Mouse (Mus musculus) gastrocnemius, adult 8-10 months (tissue): Measurements from ENCODE around the gene Zfpl1. TPM values are rescaled to one million over a fixed set of nuclear protein-coding genes. Genes with fewer than 3 reads are reported as not detected.

Source experiments
- DNase-seq, 2 experiments: peaks; one replicate each; pipeline ENCODE4 v3.0.0; 2022; ENCODE audit warnings: low spot score in 2 of 2
- total RNA-seq, 4 experiments: library from RNA; stranded (reverse); gene quantifications; 2 replicates each; pipeline ENCODE4 v1.2.4; 2022

The Zfpl1 gene
- total RNA-seq, 4 experiments from 2014 or later, result 11.0 to 15.0 (median 11.7) TPM

- DNase-seq, result no peak
Observed at GRCm38 (mm10) chr19:6101186-6101585, 16.4 kb upstream of the Zfpl1 start.

DNA sequence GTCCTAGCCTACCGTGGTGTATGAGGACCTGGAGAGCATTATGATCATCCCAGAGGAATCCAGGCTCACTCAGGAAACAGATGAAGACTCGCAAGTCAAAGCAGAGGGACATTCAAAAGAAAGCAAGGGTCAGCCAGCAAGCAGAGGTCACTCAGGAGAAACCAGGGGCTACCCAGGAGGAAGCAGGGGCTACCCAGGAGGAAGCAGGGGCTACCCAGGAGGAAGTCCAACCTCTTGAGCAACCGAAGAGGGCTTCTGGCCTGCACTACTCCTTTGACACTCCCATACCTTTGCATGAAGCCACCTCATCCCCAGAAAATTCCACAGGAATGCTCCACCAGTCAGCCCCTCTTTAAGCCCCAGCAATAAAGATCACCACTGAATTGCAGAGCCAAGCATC is 13.1 kb upstream of the Zfpl1 start:
- DNase-seq, result no peak

DNA sequence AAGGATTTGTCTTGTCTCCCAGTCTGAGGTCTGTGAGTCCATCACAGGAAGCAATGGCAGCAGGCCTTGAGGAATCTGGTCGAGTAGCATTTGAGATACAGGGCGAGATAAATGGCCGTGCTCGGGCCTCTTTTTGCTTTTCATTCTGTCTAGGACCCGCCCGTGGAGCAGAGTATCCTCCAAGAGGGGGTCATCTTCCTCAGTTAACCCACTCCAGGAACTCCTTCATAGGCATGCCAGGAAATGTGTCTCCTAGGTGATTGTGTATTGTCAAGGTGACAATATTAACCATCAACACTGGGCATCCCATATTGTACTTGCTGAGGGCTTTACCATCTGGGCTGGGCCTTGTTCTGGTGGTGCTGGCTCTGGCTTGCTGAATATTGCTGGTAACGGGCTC is 9.4 kb upstream of the Zfpl1 start, which contains the start of gene AC131692.1:
TSS of gene AC131692.1 (plus strand) at position 301 of the 400 bp plus-strand sequence.
- no peak for DNase-seq

GRCm38 (mm10) chr19:6088841-6089240 is 4.1 kb upstream of the Zfpl1 start:
- DNase-seq, result no peak

DNA sequence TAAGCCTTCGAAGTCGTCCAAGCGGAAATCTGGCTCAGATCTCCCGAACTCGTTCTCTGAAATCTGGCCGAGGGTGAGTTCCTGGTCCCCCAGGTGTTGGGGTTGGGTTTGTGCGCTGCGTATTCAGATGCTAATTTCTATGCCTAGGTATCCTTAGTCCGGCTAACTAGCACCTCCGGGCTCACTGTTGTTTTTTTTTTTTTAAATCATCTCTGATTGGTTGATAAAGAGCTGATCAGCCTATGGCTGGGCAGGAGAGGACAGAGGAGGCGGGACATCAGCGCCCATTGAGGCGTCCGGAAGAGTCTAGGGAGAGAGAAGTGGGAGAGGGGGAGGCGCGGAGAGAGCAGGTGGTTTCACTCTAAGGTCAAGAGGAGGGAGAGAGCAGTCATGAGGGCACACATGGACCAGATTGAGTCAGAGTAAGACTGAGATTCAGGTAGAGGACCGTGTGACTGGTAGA is 692 bp upstream of the Zfpl1 start:
- no peak for DNase-seq

GRCm38 (mm10) chr19:6082156-6082555 is 2.6 kb downstream of the Zfpl1 start, which contains the start of gene Gm28374:
Gm28374 (minus strand) TSS chr19:6082256.
- DNase-seq, result no peak

GRCm38 (mm10) chr19:6079983-6080480 is 4.7 kb downstream of the Zfpl1 start, which contains the start of gene Tmem262:
Tmem262 (plus strand) TSS chr19:6080033.
- no peak for DNase-seq

GRCm38 (mm10) chr19:6076564-6077393 is 8.0 kb downstream of the Zfpl1 start, which contains the start of gene Vps51:
Vps51 (minus strand) TSS chr19:6077231.
- DNase-seq, result peak; percentile 72 to 74

- DNase-seq, result no peak
Observed at GRCm38 (mm10) chr19:6073889-6074288, 10.9 kb downstream of the Zfpl1 start.

- no peak for DNase-seq
Observed at GRCm38 (mm10) chr19:6071261-6071660, 13.5 kb downstream of the Zfpl1 start.

- no peak for DNase-seq
Observed at GRCm38 (mm10) chr19:6070571-6071250, 14.0 kb downstream of the Zfpl1 start.

- no peak for DNase-seq
Observed at GRCm38 (mm10) chr19:6069851-6070250, 14.9 kb downstream of the Zfpl1 start.

DNA sequence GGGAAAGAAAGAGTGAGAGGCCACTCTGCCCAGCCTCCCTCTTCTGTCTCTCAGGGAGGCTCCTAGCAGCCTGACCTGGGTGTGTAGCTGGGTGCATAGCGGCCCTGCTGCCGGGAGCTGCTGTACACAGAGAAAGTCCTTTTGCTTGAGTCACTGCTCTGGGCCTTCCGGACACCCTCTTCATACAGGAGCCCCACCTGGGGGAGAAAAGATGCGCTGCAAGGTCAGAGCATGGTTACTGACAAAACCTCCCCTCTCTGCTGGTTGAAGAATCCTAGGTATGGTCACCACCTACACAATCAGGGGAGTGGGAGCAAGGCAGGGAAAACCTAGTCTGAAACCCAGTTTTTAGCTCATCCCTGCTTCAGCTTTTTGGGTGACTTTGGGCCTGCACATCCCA is 15.8 kb downstream of the Zfpl1 start:
- no peak for DNase-seq

GRCm38 (mm10) chr19:6067724-6068415 is 16.9 kb downstream of the Zfpl1 start, which contains the start of gene Tm7sf2:
Tm7sf2 (minus strand) TSS chr19:6068373.
- peak; percentile 84 to 85 for DNase-seq

GRCm38 (mm10) chr19:6067011-6067723 is 17.6 kb downstream of the Zfpl1 start:
- peak; percentile 63 to 71 for DNase-seq

- no peak for DNase-seq
Observed at GRCm38 (mm10) chr19:6066571-6066970, 18.2 kb downstream of the Zfpl1 start.

GRCm38 (mm10) chr19:6063081-6063480 is 21.7 kb downstream of the Zfpl1 start:
- no peak for DNase-seq

GRCm38 (mm10) chr19:6062418-6062817 is 22.3 kb downstream of the Zfpl1 start:
- no peak for DNase-seq

- DNase-seq, result no peak
Observed at GRCm38 (mm10) chr19:6061641-6062302, 23.0 kb downstream of the Zfpl1 start.

DNA sequence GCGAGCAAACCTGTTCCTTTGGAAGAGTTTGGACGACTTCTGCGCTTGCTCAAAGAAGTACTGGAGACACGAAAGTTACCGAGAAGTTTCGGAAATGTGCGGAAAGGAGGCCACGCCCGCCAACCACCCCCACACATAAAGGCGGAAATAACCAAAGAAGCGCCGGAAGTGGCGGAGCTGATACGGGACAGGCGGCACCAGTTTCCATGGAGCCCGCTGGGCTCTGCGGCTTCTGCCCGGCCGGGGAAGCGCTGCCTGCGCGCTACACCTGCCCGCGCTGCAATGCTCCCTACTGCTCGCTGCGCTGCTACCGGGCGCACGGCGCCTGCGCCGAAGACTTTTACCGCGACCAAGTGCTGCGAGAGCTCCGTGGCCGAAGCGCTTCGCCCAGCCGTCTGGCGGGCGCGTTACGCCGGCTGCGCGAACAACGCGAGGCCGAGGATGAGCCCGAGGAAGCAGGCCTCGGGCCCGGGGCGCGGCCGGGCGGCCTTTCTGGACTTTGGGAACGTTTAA is 23.7 kb downstream of the Zfpl1 start, which contains the start of gene Znhit2:
TSS of gene Znhit2 (plus strand) at position 172 of the 513 bp plus-strand sequence.
- peak; percentile 93 for DNase-seq
